Mouse (Mus musculus): ENCODE data around the gene Tmem104. TPM values are rescaled to one million over a fixed set of nuclear protein-coding genes. Genes with fewer than 3 reads are reported as not detected.

Gene Tmem104
- 0.21 and 0.29 TPM in 2 replicates for polyA plus RNA-seq (2012)

DNA sequence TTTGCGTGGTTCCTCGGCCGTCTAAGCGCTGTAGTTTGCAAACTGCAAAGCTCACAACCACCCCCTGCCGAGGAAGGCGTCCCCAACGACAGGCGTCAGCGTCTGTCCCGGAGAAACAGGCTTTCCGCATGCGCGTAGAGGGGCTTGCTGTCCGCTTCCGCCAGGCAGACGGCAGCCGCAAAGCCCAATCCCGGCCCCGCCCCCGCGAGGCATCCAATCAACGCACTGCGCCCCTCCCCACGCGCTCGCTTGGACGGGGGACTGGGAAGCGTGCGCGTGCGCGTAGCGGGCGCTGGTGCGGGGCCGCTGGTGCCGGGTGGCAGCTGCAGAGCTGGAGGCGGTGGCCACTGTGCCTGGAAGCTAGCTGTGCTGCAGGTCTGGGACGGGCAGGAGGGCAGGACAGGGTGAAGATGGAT lies at the start of gene Tmem104:
TSS of gene Tmem104 (plus strand) at position 264 of the 416 bp plus-strand sequence.
- peaks cover 15% of the 10 kb centered on the region for H3K36me3 ChIP-seq (ENCODE audit: control insufficient read depth)
- peak within 1 kb of the TSS; percentile 73 for H3K4me3 ChIP-seq (replicated peaks)
- no peaks in the 10 kb centered on the region for H3K9me3 ChIP-seq (ENCODE audit: control insufficient read depth, low read length)
- H3K27me3 ChIP-seq (ENCODE audit: control insufficient read depth), result no peaks in the 10 kb centered on the region
- TF ChIP-seq TAL1 (IDR thresholded peaks at IDR 0.05; ENCODE audit: low read length), result no peak
- TF ChIP-seq GATA1 (IDR thresholded peaks at IDR 0.05; ENCODE audit: low read length), result no peak
- peaks cover 41% of the 10 kb centered on the region for H3K4me1 ChIP-seq (ENCODE audit: control insufficient read depth)

GRCm38 (mm10) chr11:115138597-115139262 lies 48.6 kb upstream of the Tmem104 start:
- Histone ChIP-seq H3K4me1 (ENCODE audit: control insufficient read depth) (no peaks in the 10 kb centered on the region), H3K27me3 (ENCODE audit: control insufficient read depth) (no peaks in the 10 kb centered on the region), H3K36me3 (ENCODE audit: control insufficient read depth) (no peaks in the 10 kb centered on the region), H3K4me3 (replicated peaks) (no peak overlapping the region), H3K9me3 (ENCODE audit: control insufficient read depth, low read length) (no peaks in the 10 kb centered on the region)
- no peak for TF ChIP-seq GATA1 (IDR thresholded peaks at IDR 0.05; ENCODE audit: low read length)
- TF ChIP-seq TAL1 (IDR thresholded peaks at IDR 0.05; ENCODE audit: low read length), result no peak

GRCm38 (mm10) chr11:115141970-115142369 lies 45.3 kb upstream of the Tmem104 start:
- TF ChIP-seq GATA1 (IDR thresholded peaks at IDR 0.05; ENCODE audit: low read length), result no peak
- TF ChIP-seq TAL1 (IDR thresholded peaks at IDR 0.05; ENCODE audit: low read length), result no peak
- Histone ChIP-seq H3K9me3 (ENCODE audit: control insufficient read depth, low read length) (no peaks in the 10 kb centered on the region), H3K4me1 (ENCODE audit: control insufficient read depth) (no peaks in the 10 kb centered on the region), H3K4me3 (replicated peaks) (no peak overlapping the region), H3K27me3 (ENCODE audit: control insufficient read depth) (no peaks in the 10 kb centered on the region), H3K36me3 (ENCODE audit: control insufficient read depth) (no peaks in the 10 kb centered on the region)

- no peaks in the 10 kb centered on the region; the same call in 1 of the 2 replicates for H3K4me1 ChIP-seq (ENCODE audit: control insufficient read depth)
- H3K9me3 ChIP-seq (ENCODE audit: control insufficient read depth, low read length), result no peaks in the 10 kb centered on the region
- peaks cover 14% of the 10 kb centered on the region for H3K27me3 ChIP-seq (ENCODE audit: control insufficient read depth)
- no peak for TF ChIP-seq TAL1 (IDR thresholded peaks at IDR 0.05; ENCODE audit: low read length)
- TF ChIP-seq GATA1 (IDR thresholded peaks at IDR 0.05; ENCODE audit: low read length), result no peak
- H3K36me3 ChIP-seq (ENCODE audit: control insufficient read depth), result no peaks in the 10 kb centered on the region
- H3K4me3 ChIP-seq (replicated peaks), result no peak overlapping the region
These were observed 39.5 kb upstream of the Tmem104 start for GRCm38 (mm10) chr11:115147813-115148212.

- Histone ChIP-seq H3K27me3 (ENCODE audit: control insufficient read depth) (peaks cover 42% of the 10 kb centered on the region), H3K4me3 (replicated peaks) (no peak overlapping the region), H3K4me1 (ENCODE audit: control insufficient read depth) (peaks cover 10% of the 10 kb centered on the region), H3K9me3 (ENCODE audit: control insufficient read depth, low read length) (peaks cover 3% of the 10 kb centered on the region; the same call in 1 of the 2 replicates), H3K36me3 (ENCODE audit: control insufficient read depth) (no peaks in the 10 kb centered on the region)
- TF ChIP-seq TAL1 (IDR thresholded peaks at IDR 0.05; ENCODE audit: low read length) (no peak), GATA1 (IDR thresholded peaks at IDR 0.05; ENCODE audit: low read length) (no peak)
These were observed 36.5 kb upstream of the Tmem104 start for GRCm38 (mm10) chr11:115150741-115151254.

- Histone ChIP-seq H3K4me3 (replicated peaks) (no peak overlapping the region), H3K9me3 (ENCODE audit: control insufficient read depth, low read length) (peaks cover 3% of the 10 kb centered on the region; the same call in 1 of the 2 replicates), H3K36me3 (ENCODE audit: control insufficient read depth) (no peaks in the 10 kb centered on the region), H3K27me3 (ENCODE audit: control insufficient read depth) (peaks cover 50% of the 10 kb centered on the region), H3K4me1 (ENCODE audit: control insufficient read depth) (peaks cover 10% of the 10 kb centered on the region)
- TF ChIP-seq TAL1 (IDR thresholded peaks at IDR 0.05; ENCODE audit: low read length) (no peak), GATA1 (IDR thresholded peaks at IDR 0.05; ENCODE audit: low read length) (no peak)
These were observed 35.4 kb upstream of the Tmem104 start for GRCm38 (mm10) chr11:115151755-115152429.

- H3K9me3 ChIP-seq (ENCODE audit: control insufficient read depth, low read length), result peaks cover 3% of the 10 kb centered on the region; the same call in 1 of the 2 replicates
- peaks cover 10% of the 10 kb centered on the region for H3K4me1 ChIP-seq (ENCODE audit: control insufficient read depth)
- TF ChIP-seq GATA1 (IDR thresholded peaks at IDR 0.05; ENCODE audit: low read length) (no peak), TAL1 (IDR thresholded peaks at IDR 0.05; ENCODE audit: low read length) (no peak)
- H3K36me3 ChIP-seq (ENCODE audit: control insufficient read depth), result no peaks in the 10 kb centered on the region
- H3K4me3 ChIP-seq (replicated peaks), result no peak overlapping the region
- peaks cover 53% of the 10 kb centered on the region for H3K27me3 ChIP-seq (ENCODE audit: control insufficient read depth)
These were observed 34.2 kb upstream of the Tmem104 start for GRCm38 (mm10) chr11:115153088-115153487.

GRCm38 (mm10) chr11:115153699-115154292 lies 33.5 kb upstream of the Tmem104 start:
- Histone ChIP-seq H3K27me3 (ENCODE audit: control insufficient read depth) (peaks cover 53% of the 10 kb centered on the region), H3K4me1 (ENCODE audit: control insufficient read depth) (peaks cover 10% of the 10 kb centered on the region), H3K9me3 (ENCODE audit: control insufficient read depth, low read length) (peaks cover 3% of the 10 kb centered on the region; the same call in 1 of the 2 replicates), H3K4me3 (replicated peaks) (peak overlapping the region; percentile 44), H3K36me3 (ENCODE audit: control insufficient read depth) (no peaks in the 10 kb centered on the region)
- TF ChIP-seq GATA1 (IDR thresholded peaks at IDR 0.05; ENCODE audit: low read length), result no peak
- no peak for TF ChIP-seq TAL1 (IDR thresholded peaks at IDR 0.05; ENCODE audit: low read length)

Measured in erythroblast, embryonic 14.5 days (primary cell).